Mouse (Mus musculus) stomach, embryonic 16.5 days (tissue): ENCODE measurements around the gene Synj2. TPM values are rescaled to one million over a fixed set of nuclear protein-coding genes. Genes with fewer than 3 reads are reported as not detected.

Experiments used
- ATAC-seq: fragments of 200-750 bp; cut with Nextera tagmentation; 2 replicates; pipeline ENCODE4 v1.8.0; 2017; ENCODE audit warnings: moderate number of reproducible peaks, moderate TSS enrichment; ENCODE audit not compliant: insufficient read depth, low FRiP score
- H3K27ac ChIP-seq: fragments of 300-500 bp; sonication (generic); 2 replicates; pipeline ENCODE4 v1.5.1; 2014; ENCODE audit warnings: low read length
- H3K27me3 ChIP-seq: fragments of 300-500 bp; sonication (generic); 2 replicates; pipeline ENCODE4 v1.6.1; 2014; ENCODE audit warnings: low read length, control low read depth, mixed read lengths; ENCODE audit not compliant: control insufficient read depth, insufficient read depth
- H3K36me3 ChIP-seq: fragments of 300-500 bp; sonication (generic); 2 replicates; pipeline ENCODE4 v1.6.1; 2014; ENCODE audit warnings: low read length; ENCODE audit not compliant: control insufficient read depth, insufficient read depth
- H3K4me1 ChIP-seq: fragments of 300-500 bp; sonication (generic); 2 replicates; pipeline ENCODE4 v1.6.1; 2014; ENCODE audit warnings: low read length, control low read depth, mixed read lengths; ENCODE audit not compliant: control insufficient read depth, insufficient read depth
- H3K4me2 ChIP-seq: fragments of 300-500 bp; sonication (generic); 2 replicates; pipeline ENCODE4 v1.6.1; 2014; ENCODE audit warnings: low read depth, low read length, mixed read lengths
- H3K4me3 ChIP-seq: fragments of 300-500 bp; sonication (generic); replicated peaks from 2 replicates; pipeline ENCODE4 v1.5.1; 2014; ENCODE audit warnings: mild to moderate bottlenecking, low read length
- H3K9ac ChIP-seq: fragments of 300-500 bp; sonication (generic); 2 replicates; pipeline ENCODE4 v1.6.1; 2014; ENCODE audit warnings: low read length
- H3K9me3 ChIP-seq: fragments of 300-500 bp; sonication (generic); replicated peaks from 2 replicates; pipeline ENCODE4 v1.6.1; 2016; ENCODE audit warnings: low read length, control low read depth; ENCODE audit not compliant: control insufficient read depth
- WGBS: fragments of 180-500 bp; shearing (Covaris S2); extraction: QIAGEN DNeasy Blood & Tissue Kit; methylation state at CpG from one replicate; pipeline ENCODE4 v1.1.7; 2014; 5-methylcytosine and 5-hydroxymethylcytosine counted together
- polyA plus RNA-seq: library from polyadenylated mRNA; unstranded; fragments of >200 nt; fragmentation: Nextera tagmentation; extraction: Ambion mirVana; gene quantifications from 2 replicates; pipeline ENCODE4 v1.2.1, GENCODE M21; 2015

Synj2 gene
- polyA plus RNA-seq, 1 experiment from 2014 or later = 6.7 TPM

DNA sequence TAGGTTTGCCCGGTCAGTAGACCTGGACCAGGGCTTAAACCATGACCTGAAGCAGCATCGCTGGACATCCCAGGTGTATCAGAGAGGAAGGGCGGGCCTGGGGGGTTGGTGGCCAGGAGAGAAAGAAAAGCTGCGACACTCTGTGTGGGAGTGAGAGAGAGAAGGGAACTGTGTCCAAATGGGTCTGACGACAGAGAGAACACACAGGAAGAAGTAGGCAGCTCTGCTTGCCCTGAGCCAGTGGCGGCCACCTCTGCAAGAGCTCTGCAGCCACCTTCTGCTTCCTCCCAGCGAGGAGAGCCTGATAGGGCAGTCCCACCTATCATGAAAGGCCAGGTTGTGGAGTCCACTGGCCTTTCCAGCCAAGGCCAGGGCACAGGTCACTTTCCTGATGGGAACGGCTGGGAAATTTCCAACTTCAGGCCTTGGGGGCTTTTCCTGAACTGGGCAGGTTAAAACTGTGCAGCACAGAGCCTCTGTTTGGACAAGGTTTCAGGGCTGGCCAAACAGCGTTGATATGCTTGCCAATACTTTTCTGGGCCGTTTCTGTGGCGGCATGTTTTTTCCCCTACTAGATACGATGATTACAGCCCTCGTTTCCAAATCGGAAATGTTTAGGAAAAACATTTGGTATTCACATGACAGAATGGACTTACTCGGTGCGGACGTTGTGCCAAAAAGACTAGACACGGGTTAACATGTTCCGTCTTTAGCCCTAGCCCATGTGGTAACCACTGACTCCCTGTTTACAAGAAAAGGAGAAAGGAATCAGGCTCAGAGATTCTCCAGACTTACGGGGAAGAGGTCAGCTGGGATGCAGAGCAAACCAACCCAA is 35.4 kb downstream of the Synj2 start:
- H3K4me3 ChIP-seq = peak overlapping the region; percentile 4; the same call in 1 of the 2 replicates
- 42% methylated on average over 20 of the region's 20 CpGs for WGBS
- ATAC-seq = peak; percentile 21; the same call in 1 of the 2 replicates
- H3K4me1 ChIP-seq = peaks cover 38% of the 10 kb centered on the region
- H3K27me3 ChIP-seq = no peaks in the 10 kb centered on the region
- H3K36me3 ChIP-seq = no peaks in the 10 kb centered on the region
- H3K27ac ChIP-seq = peak overlapping the region; percentile 87
- H3K4me2 ChIP-seq = peak overlapping the region; percentile 35
- H3K9me3 ChIP-seq = no peaks in the 10 kb centered on the region
- peak overlapping the region; percentile 65 for H3K9ac ChIP-seq

DNA sequence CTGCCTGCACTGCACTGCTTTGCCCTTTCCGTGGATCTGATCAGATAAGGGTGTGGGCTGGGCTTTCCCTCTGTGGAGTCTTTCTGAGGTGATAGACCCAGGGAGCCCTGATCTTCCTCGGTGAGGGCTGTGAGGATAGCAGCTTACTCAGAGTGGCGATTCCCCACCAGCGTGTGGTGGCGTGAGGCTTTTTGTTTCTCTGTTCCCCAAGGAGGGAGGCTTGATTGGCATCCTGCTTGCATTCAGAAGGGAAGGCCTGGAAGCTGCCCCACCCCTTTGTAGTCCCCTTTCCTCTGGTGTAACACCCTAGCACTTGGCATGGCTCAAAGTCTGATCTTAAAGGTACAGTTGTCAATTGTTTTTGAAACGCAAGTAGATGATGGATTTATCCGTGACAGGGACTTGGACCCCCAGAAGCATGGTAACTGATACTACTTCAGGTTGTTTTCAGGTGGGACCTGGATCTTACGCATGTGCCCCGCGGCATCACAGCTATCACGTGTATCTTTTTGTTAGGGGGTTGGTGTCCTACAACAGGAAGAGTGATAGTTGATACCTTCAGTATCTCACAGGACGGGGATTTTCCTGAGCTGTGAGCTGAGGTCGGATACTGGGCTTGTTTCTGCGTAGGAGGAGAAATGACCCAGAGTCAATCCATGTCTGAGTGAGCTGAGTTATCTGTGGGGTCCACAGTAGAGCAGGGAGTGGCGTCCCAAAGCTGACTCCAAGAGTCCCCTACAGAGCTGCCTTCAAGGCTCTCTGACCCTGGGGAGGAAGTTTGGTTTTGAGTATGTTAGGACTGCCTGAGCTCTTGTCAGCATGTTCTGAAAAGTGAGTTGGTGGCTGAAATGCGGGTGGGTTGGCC is 36.2 kb downstream of the Synj2 start:
- H3K36me3 ChIP-seq = no peaks in the 10 kb centered on the region
- WGBS = 51% methylated on average over 16 of the region's 16 CpGs
- no peaks in the 10 kb centered on the region for H3K9me3 ChIP-seq
- peaks cover 38% of the 10 kb centered on the region for H3K4me1 ChIP-seq
- H3K9ac ChIP-seq = peak overlapping the region; percentile 65
- peak; percentile 35; the same call in 1 of the 2 replicates for ATAC-seq
- H3K27ac ChIP-seq = peak overlapping the region; percentile 87
- H3K27me3 ChIP-seq = no peaks in the 10 kb centered on the region
- H3K4me3 ChIP-seq = no peak overlapping the region
- peak overlapping the region; percentile 35 for H3K4me2 ChIP-seq

DNA sequence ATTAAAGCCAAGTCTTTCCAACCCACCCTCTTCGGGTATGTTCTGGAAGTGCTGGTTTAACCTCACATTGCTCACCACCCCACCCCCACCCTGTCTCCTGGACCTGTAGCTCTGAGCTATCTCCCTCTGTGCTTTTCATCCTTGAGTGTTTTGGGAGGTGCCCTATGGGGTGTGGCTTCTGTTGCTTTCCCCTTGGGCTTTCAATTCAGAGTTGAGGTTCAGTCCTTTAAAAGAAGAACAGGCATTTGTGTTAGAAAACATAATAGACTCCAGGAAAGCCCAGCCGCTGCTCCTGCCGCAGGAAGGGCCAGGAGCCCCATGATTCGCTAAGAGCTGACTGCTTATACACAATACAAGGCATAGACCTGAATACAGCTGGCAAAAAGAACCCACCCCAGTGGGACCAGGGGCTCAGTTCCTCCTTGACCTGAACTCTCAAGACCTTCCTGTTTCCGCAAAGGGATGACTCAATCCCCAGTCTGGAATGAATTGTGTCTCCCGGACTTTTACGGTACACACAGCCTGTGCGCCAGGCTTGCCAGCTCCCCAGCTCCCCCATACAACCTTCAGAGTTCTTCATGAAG is 36.9 kb downstream of the Synj2 start:
- Histone ChIP-seq H3K4me2 (peak overlapping the region; percentile 17; the same call in 1 of the 2 replicates), H3K36me3 (no peaks in the 10 kb centered on the region), H3K4me1 (peaks cover 38% of the 10 kb centered on the region), H3K4me3 (no peak overlapping the region), H3K9me3 (no peaks in the 10 kb centered on the region), H3K27ac (peak overlapping the region; percentile 87), H3K9ac (0 out of 2 replicates have a peak overlapping the region, but pooled peaks have one; percentile 3), H3K27me3 (no peaks in the 10 kb centered on the region)
- 67% methylated on average over 8 of the region's 8 CpGs for WGBS
- ATAC-seq = no peak

DNA sequence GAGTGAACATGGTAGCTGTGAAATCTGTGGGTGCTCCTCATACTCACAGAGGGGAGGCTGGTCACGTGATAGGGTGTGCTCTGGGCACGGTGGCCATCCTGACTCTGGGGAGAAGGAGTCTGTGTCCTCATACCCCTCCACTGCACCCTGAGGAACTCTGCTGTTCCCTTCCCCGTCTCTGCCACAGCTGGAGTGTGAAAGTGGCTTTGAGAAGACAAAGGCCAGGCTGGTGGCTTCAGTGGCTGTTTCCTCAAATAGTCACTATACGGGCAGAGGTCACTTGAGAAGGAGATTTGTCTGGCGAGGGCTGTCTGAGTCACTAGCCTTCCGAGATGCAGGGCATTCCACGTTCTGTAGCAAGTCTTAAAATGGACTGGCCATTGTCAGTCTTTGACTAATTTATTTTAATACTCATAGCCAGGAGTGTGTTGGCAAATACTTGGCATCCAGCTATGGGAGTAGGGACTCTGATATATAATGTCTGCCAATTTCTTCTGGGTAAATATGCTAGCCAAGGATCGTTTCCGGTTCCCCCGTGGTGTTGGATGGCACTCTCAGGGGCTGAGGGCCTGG is 37.5 kb downstream of the Synj2 start:
- Histone ChIP-seq H3K27ac (peak overlapping the region; percentile 87), H3K27me3 (no peaks in the 10 kb centered on the region), H3K9me3 (no peaks in the 10 kb centered on the region), H3K4me1 (peaks cover 39% of the 10 kb centered on the region), H3K4me3 (no peak overlapping the region), H3K36me3 (no peaks in the 10 kb centered on the region), H3K9ac (0 out of 2 replicates have a peak overlapping the region, but pooled peaks have one; percentile 3), H3K4me2 (0 out of 2 replicates have a peak overlapping the region, but pooled peaks have one; percentile 17)
- no peak for ATAC-seq
- WGBS = 61% methylated on average over 10 of the region's 10 CpGs

DNA sequence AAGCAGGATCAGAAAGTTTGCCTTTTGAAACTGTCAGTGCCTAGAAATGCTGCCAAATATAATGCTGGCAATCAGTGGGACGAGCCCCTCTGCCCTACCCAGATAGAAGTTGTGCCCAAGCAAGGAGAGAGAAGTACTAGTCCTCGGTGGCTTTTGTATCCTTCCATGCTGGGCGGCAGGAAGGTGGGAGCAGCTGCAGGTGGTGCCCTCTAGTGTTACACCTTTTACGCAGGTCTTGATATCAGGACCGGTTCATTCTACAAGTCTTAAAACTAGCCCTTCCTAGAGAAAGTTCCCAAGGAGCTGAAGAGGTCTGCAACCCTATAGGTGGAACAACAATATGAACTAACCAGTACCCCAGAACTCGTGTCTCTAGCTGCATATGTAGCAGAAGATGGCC is 39.8 kb downstream of the Synj2 start:
- ATAC-seq = no peak
- WGBS = 42% methylated on average over 6 of the region's 6 CpGs
- Histone ChIP-seq H3K27me3 (no peaks in the 10 kb centered on the region), H3K4me1 (peaks cover 37% of the 10 kb centered on the region), H3K9ac (no peak overlapping the region), H3K36me3 (0 out of 2 replicates have a peak, but pooled peaks cover under 1% of the 10 kb centered on the region), H3K27ac (no peak overlapping the region), H3K4me2 (no peak overlapping the region), H3K4me3 (no peak overlapping the region), H3K9me3 (no peaks in the 10 kb centered on the region)

DNA sequence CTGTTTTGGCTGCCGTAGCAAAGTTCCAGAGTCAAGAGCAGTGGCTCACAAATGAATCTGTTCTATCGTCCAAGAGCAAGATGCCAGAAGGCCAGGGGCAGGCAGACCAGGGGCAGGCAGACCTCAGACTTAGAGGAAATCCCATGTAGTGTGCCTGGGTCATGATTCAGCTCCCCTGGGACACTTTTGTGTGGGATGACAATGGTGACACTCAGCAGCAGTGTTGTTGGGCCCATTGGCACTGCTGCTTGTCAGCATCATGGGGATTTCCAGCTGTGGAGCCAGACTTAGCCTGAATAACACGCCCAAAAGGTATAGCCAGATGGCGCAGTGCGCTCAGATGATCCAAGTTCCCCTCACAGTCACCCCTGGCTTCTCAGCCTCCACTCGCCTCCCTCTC is 42.1 kb downstream of the Synj2 start:
- peaks cover 22% of the 10 kb centered on the region for H3K4me1 ChIP-seq
- no peaks in the 10 kb centered on the region for H3K27me3 ChIP-seq
- 0 out of 2 replicates have a peak, but pooled peaks cover 5% of the 10 kb centered on the region for H3K36me3 ChIP-seq
- WGBS = 84% methylated on average over 6 of the region's 6 CpGs
- H3K9ac ChIP-seq = no peak overlapping the region
- no peak overlapping the region for H3K27ac ChIP-seq
- no peak for ATAC-seq
- no peak overlapping the region for H3K4me2 ChIP-seq
- H3K9me3 ChIP-seq = no peaks in the 10 kb centered on the region
- no peak overlapping the region for H3K4me3 ChIP-seq

DNA sequence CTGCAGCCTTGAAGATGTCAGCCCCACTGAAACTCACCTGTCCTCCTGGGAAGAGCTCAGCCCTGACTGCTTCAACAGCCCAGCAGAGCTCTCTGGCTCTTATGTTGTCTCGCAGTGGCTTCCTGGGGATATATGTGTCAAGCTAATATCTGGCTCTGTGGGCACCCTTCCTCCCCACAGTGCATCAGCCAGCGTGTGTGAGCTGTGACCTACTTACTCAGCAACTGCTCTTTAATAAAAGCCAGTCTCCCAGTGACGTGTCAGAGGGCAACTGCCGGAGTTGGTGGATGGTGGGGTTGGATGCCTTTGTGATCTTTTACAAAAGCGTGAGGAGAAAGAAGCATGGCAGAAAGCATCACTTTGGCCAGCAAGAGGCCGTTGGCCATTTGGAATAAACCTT is 42.8 kb downstream of the Synj2 start:
- Histone ChIP-seq H3K9me3 (no peaks in the 10 kb centered on the region), H3K36me3 (0 out of 2 replicates have a peak, but pooled peaks cover 5% of the 10 kb centered on the region), H3K27ac (no peak overlapping the region), H3K4me1 (peaks cover 16% of the 10 kb centered on the region), H3K4me2 (no peak overlapping the region), H3K9ac (no peak overlapping the region), H3K4me3 (no peak overlapping the region), H3K27me3 (no peaks in the 10 kb centered on the region)
- 87% methylated on average over 6 of the region's 6 CpGs for WGBS
- no peak for ATAC-seq

DNA sequence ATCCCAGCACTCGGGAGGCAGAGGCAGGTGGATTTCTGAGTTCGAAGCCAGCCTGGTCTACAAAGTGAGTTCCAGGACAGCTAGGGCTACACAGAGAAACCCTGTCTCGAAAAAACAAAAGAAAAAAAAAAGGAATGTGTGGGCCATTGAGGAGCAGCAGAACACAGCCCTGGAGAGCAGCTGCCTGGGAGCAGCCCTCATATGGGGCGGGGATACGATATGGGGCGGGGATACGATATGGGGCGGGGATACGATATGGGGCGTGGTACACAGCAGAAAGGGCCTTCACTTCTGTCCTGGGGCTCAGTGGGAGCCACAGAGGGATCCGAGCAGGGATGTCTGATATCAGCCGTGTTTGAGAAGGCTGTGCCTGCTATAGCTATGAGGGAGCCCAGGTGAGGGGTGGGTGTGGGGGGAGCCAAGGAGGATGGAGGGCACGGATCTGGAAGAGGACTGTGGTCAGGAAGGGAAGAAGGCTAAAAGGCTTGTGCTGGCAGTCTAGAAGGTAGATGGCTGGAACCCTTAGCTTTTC is 43.7 kb downstream of the Synj2 start:
- WGBS = 62% methylated on average over 13 of the region's 13 CpGs
- Histone ChIP-seq H3K27me3 (no peaks in the 10 kb centered on the region), H3K4me1 (peaks cover 16% of the 10 kb centered on the region), H3K27ac (no peak overlapping the region), H3K4me3 (no peak overlapping the region), H3K36me3 (peaks cover 10% of the 10 kb centered on the region; the same call in 1 of the 2 replicates), H3K4me2 (no peak overlapping the region), H3K9ac (no peak overlapping the region), H3K9me3 (no peaks in the 10 kb centered on the region)
- no peak for ATAC-seq
